Mouse (Mus musculus) 416B (cell line): Measurements from ENCODE around the gene Mta3.
A peak's percentile ranks its signal among the peaks of the same experiment; 100 is the strongest.
"Not testable (repeated sequence)": the region's sequence is repeated elsewhere in the genome, so short reads cannot be mapped to it uniquely, and the experiment has no call there.

ENCODE experiments used
- DNase-seq: peaks from one replicate; pipeline ENCODE4 v3.0.0; 2011; ENCODE audit warnings: low read depth

Gene Mta3

DNA sequence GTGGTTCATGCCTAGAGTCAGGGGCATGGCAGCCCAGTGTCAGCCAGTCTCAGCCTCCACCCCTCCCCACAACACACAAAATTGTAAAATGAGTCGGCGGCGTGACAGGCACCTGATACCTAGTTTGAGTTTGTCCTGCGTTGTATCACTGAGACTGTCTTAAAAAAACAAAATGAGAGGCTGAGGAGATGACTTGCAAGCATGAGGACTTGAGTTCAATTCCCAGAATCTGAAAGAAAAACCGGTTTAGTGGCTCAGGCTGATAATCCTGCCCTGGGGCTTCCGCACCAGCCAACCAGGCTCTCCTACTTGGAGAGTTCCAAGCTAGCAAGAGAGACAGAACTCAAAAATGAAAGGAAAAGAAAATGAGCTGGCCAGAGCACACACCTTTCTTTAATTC, 2.9 kb downstream of the Mta3 start:
- no peak for DNase-seq

DNA sequence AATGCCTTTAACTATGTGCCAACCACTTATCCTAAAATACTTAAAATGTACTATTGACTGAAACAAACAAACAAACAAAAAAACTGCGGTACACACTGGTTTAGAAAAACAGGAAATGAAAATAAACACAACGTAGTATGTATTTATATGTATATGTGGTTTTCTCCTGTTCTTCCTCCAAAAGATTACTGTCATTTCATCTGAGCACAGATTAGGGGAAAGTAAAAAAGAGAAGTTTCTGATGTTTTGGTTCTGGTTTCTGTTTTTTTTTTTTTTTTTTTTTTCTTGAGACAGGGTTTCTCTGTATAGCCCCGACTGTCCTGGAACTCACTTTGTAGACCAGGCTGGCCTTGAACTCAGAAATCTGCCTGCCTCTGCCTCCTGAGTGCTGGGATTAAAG, 3.6 kb downstream of the Mta3 start:
- DNase-seq, result not testable (repeated sequence)

DNA sequence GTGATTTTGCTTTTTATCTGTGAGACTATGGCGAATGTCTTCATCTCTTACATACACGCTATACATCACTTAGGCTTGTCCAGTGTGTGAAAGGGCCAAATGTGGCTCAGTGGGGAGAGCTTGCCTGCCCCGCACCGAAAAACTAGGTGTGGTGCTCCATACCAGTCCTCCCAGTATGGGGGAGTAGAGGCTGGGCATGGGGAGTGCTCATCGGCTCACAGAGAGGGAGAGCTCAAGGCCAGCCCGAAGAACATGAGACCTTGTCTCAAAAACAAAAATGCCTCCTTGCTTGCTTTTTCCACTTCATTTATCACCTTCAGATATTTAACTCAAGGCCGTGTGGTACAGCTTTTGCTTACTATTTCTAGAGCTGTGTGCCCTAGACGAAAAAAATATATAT, 4.7 kb downstream of the Mta3 start:
- no peak for DNase-seq

DNA sequence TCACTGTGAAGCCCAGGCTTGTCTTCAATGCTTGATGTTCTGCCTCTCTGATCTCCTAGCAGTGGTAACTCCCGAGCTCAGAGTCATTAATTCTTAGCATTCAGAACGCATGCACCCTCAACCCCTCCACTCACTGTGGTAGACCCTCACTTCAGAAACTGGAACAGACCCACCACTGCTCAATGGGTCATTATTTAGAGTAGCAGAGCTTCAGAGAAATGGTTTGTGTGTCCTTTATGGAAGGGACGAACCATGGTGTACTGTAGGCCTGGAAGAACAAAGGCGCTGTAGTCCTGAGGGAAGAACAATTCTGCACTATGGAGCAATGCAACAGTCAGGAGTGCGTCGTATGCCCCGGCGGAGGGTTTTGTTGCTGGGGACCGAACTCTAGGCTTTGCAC, 6.4 kb downstream of the Mta3 start:
- no peak for DNase-seq

DNA sequence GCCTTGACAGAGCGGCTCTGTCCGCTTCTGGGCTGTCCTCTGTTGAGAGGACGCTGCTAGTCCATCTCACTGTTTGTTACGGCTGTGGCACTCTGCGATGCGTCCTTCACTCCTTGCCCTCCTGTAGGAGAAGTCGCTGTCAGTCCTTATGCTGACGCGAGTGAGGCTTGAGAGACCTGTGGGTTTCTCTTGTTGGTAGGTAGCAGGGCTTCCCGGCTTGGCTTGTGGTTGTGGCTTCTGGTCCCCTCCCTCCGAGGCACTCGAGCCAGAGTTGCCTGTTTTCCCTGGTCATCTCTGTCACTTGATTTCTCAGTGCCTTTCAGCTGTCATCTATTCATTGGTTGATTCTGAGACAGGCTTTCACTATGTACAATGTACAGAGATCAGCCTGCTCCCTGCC, 14.5 kb downstream of the Mta3 start:
- no peak for DNase-seq

DNA sequence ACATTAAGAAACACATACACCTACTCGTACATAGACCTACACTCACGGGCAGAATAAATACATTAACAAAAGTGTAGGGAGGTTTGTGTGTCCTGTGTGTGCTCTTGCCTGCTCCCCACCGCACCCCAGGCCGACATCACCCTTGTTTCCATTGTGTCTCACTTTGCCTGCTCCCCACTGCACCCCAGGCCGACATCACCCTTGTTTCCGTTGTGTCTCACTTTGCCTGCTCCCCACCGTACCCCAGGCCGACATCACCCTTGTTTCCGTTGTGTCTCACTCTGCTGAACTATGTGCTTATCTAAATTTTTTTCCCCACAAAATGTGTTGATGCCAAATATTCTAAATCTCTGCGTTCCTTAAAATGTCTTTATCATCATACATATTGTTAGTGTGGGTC, 15.2 kb downstream of the Mta3 start:
- DNase-seq, result no peak

DNA sequence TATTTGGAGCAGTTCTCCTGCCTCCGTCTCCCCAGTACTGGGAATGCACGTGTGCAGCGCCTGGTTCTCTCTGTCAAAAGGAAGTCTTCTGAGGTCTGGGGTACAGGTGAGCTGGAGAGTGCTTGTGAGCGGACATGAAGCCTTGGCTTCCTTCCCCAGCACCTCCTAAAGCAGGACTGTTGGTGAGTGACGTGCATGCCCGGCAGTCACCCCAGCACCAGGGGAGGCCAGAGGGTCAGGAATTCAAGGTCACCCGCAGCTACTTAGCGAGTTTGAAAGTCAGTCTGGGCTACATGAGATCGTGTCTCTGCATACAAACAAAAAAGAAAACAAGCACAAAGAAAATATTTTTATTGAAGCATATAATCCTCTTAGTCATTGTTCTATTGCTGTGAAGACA, 17.1 kb downstream of the Mta3 start:
- DNase-seq, result no peak

DNA sequence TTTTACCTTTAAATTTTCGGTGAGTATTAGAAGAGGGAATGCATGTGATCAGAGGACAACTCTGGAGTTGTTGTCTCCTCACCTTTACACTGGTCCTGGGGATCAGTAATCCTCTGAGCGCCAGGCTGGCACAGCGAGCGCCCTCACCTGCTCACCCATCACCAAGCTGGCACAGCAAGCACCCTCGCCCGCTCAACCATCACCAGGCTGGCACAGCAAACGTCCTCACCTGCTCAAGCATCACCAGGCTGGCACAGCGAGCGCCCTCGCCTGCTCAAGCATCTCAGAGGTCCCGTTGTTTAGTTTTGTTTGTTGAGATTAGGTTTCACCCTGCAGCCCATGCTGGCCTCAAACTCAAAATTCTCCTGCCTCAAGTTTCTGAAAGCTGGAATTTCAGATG, 20.5 kb downstream of the Mta3 start:
- DNase-seq, result no peak

DNA sequence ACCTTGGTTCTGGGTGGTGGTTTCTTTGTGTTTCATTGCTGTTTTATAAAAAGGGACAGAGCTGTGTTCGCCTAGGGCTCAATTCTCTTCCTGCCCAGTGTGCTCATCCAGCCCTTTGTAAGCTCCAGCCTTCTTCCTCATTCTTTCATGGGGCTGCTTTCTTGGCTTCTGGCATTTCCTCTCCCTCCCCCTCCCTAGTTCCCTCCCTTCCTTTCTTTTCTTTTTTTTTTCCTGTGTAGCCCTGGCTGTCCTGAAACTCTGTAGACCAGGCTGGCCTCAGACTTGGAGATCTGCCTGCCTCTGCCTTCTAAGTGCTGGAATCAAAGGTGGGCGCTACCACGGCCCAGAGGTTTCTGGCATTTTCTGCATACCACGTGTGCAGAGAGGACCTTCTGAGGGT, 21.7 kb downstream of the Mta3 start:
- DNase-seq, result peak; percentile 31

DNA sequence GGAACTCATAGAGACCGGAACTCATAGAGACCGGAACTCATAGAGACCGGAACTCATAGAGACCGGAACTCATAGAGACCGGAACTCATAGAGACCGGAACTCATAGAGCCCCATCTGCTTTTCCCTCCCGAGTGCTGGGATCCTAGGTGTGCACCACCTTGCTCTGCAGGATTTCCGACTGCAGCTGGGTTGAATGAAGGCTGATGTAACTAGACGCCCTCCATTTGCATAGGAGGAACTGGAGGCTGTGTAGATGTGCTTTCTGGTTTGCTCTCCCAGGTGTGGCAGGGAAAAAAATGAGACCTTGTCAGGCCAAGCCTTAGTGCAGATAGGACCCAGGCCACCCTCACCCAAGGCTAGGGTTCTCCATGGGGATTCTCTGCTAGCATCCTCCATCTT, 23.1 kb downstream of the Mta3 start:
- DNase-seq, result no peak

DNA sequence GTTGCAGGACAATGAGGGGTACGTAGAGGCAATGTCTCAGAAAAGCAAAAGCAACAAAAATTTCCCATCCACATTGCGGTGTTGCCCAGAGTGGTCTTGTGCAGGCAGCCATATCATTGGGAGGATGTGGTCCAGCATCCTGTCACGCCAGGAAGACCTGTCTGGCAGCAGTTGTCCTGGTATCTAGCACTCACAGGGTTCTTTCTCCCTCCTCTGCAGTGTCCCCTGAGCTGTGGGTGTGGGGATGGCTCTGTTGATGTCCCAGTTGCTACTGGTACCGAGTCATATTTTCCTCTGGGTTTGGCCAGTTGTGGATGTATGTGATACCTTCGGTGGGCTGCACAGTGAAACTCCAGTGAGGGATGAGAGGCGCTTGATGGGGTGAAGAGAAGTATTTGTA, 24.2 kb downstream of the Mta3 start:
- DNase-seq, result peak; percentile 75

DNA sequence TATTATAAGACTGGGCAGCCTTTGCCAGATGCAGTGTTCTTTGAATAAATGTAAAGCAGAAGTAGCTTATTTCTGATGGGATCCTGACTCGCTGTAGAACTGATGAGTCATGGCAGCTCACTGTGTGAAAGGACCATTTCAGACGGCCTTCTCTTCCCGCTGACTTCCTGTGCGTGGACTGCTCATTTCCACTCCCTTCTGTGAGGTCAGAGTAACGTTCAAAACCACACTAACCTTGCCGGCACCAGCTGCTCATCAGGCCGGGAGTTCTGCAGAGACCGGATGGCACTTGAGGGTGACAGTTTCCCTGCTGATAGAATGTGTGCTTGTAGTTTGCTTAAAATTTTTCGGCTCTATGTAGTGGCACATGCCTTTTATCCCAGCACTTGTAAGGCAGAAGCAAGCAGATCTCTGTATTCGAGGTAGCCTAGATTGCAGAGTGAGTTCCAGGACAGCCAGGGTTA, 26.2 kb downstream of the Mta3 start:
- peak; percentile 96 for DNase-seq

DNA sequence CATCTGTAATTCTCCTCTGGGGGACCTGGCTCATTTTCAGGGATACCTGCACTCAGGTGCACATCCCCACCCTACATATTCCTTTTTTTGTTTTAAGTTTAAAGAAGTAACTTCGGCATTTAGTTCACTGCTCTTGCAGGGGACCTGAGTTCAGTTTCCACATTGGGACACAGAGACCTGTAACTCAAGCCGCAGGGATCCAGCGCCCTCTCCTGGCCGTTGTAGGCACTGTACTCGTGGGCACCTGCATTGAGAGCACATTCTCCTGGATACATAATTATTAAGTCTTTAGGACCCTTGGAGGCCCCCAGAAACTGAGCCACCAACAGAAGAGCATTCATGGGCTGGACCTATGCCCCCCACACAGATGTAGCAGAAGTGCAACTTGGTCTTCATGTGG, 26.8 kb downstream of the Mta3 start:
- peak; percentile 80 for DNase-seq

DNA sequence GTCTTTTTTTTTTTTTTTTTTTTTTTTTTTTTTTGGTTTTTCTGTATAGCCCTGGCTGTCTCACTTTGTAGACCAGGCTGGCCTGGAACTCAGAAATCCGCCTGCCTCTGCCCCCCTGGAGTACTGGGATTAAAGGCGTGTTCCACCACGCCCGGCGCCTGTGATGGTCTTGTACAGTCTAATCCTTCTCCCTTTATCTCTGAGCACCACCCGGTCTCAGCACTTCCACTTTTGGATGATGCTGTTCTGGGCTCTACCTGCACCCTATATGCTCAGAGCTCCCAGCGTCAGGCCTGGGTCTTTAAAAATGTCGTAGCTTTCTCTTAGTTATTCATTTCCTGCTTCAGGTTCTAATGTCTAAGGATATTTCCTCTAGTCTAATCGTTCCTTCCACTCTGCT, 30.7 kb downstream of the Mta3 start:
- no peak for DNase-seq

DNA sequence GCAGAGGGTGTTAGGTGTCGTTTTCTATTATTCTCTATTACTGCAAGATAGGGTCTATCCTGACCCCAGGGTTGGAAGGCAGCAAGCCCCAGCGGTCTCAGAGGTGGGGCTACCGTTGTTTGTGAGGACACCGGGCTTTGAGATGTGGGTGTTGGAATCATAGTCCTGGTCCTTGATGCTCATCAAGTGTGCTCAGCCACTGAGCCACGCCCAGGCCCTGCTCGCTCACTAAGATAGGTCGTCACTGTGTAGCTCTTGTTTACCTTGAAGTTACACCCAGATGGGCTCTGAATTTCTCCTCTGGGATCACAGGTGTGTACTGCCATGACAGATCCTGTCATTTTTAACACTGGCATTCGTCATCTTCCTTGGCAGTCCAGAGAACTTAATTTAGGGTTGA, 31.8 kb downstream of the Mta3 start:
- no peak for DNase-seq

DNA sequence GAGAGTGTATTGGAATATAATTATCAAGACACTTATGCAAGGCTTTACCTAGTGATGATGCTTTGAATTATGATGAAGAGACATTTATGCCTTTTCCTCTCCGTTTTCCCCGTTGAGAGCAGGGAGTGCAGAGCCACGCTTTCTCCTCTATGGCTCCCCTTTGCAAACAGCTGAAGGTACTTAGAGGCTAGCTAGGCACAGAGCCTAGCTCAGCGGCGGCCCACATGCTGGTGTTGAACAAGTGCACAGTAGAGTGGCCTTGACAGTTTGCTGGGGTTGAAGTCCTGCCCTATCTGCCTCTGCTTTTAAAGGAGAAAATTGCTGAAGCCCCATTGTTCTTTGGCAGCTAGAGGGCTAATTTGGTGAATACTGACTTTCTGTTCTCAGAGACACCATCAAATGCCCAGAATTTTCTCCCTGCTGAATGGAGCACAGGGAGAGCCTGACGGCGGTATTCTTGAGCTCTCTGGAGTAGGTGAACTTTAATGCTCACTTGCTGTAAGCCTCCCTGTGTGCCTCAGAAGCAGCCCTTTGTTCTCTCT, 34.2 kb downstream of the Mta3 start:
- no peak for DNase-seq

DNA sequence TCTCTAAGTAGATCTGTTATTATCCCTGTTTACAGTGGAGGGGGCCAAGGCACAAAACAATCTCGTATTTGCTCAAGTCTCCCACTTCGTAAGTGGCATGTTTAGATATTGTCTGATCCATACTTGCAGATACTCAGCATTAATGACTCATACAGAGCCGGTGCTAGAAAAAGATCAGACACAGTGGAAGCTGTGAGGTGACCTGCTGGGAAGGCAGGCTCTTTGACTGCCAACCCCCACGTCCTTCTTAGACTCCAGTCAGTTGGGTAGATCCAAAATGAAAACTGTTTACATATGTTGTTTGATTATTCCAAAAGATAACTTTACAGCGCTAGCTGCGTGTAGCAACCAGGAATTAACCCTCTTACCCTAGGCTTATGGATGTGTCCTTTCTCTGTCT, 35.3 kb downstream of the Mta3 start:
- DNase-seq, result no peak

DNA sequence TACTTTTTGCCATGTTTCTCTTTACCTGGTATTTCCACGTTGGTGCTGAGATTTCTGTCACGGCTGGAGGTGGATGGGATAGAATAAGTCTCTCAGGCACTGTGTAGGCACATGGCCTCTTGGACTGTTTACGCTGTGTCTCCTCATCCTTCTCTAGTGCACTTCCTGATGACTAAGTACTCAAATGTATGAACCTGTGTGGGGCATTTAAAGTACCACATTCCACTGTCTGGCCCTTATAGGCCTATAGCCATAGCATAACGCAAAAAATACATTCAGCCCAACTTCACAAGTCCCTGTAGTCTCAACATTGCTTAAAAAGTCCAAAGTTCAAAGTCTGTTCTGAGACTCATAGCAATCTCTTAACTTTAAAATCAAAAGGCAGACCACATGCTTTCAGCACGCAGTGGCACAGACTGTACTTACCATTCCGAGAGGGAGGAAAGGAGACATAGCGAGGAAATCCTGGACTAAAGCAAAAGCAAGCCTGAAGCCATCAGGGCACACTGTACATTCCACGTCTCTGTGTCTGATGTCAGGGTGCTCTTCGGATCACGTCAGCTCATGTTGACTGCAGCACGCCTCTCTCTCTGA, 38.4 kb downstream of the Mta3 start:
- no peak for DNase-seq

DNA sequence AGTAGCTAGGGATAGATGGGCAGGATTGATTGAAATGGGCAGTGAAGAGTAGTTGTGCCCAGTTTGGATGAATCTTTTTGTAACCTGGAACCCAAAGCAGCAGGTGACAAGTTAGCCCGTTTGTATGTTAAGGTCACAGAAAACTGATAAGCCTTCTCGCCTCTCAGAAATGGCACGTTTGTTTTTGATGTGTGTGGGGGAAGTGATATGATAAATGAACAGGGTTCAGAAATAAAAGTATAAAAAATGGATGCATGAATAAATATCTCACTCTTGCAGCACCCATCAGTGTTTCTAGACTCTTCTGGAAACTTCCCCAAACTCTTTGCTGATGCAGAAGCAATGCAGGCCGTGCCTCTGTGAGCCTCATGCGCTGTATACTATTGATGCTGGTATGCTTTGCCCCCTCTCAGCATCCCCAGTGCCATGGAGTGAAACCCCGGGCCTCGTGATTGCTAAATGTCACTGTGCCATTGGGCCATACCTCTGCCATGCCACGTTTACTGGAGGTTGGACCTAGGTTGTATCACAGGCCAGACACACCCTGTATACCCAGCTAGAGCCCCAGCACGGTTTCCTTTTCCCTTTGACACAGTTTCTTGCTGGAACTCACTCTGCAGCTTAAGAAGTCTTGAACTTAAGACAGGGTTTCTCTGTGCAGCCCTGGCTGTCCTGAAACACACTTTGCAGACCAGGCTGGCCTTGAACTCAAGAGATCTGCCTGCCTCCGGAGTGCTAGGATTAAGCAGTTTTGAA, 41.6 kb downstream of the Mta3 start:
- no peak for DNase-seq

DNA sequence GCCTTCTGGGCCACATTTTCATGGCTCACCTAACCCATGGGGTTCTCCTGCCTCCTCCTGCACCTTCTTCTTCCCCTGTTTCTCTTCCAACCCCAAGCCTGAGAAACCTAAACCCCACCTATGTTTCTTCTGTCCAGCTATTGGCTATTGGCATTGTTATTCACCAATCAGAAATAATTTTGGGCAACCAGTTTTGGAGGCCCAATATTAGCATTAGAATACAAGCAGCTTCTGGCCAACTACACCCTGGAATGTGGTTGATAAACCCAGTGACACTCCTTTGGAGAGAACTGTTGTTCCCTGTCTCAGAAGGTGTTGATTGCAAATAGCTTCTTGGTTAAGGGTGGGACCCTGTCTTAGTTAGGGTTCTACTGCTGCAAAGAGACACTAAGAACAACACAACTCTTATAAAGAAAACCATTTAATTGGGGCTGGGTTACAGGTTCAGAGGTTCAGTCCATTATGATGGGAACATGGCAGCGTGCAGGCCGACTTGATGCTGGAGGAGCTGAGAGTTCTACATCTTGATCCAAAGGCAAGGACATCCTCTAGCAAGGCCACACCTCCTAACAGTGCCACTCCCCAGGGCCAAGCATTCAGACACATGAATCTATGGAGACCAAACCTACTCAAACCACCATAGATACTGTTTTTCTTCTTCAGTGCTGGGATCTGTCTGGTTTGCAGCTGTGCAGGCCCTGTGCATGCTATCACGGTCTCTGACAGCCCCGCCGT, 44.4 kb downstream of the Mta3 start:
- DNase-seq, result no peak

DNA sequence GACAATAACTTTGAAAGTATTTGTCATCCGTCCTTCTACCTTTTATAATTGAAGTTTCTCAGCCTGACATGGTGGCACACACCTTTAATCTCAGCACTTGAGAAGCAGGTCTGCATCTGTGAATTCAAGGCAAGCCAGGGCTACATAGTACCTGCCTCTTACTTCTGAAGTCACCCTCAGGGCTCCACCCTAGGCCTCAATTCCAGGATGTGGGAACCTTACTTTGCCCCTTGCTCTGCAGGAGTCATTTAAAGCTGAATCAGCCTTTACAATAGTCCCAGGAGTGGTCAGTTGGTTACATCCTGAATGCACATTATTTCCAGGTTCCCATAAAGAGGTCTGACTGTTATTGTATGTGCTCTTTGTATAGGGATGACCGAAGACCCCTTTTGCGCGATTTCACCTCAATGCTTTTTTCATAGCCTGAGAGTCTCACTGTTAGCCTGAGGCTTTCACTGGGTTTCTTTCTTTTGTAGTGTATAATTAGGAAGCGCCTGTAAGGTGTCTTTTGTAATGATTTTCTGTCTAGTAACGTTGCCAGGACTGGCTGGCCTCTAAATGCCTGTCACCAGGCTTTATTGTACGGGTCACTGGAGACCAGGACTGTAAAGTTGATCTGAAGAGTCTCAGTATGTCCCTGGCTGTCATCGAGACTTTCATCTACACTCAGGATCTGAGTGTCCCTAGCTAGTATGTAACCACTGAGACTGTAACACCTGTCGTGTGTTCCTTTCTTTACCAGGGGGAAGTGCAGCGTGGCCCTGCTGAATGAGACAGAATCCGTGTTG, 47.3 kb downstream of the Mta3 start:
- no peak for DNase-seq

DNA sequence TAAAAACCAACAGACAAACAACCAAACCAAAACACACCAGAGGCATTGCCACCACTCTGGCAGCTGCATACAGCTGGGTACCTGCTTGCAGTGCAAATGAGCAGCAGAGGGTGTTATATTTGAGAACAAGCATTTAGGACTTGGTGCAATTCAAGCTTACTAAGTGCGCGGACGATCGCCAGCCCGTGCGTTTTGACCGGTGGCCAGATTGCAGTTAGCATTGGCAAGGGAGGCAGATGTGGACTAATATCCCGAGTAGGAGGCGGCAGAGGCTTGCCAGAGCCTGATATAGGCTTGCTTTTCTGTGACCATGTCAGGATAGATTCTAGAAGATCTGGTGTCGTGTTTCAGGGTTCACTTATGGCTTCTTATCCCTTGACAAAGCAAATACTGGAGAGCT, 52.1 kb downstream of the Mta3 start:
- DNase-seq, result no peak
